Mouse (Mus musculus) heart, postnatal 0 days (tissue): ENCODE data around the gene Zfp526.

ENCODE experiments used
- CTCF ChIP-seq: IDR thresholded peaks from 2 replicates; pipeline ENCODE4 v1.5.1; 2016; ENCODE audit warnings: antibody characterized with exemption, control low read depth, low read depth
- EP300 ChIP-seq: IDR thresholded peaks from 2 replicates; pipeline ENCODE4 v1.6.1; 2016; ENCODE audit warnings: antibody characterized with exemption, low read depth

DNA sequence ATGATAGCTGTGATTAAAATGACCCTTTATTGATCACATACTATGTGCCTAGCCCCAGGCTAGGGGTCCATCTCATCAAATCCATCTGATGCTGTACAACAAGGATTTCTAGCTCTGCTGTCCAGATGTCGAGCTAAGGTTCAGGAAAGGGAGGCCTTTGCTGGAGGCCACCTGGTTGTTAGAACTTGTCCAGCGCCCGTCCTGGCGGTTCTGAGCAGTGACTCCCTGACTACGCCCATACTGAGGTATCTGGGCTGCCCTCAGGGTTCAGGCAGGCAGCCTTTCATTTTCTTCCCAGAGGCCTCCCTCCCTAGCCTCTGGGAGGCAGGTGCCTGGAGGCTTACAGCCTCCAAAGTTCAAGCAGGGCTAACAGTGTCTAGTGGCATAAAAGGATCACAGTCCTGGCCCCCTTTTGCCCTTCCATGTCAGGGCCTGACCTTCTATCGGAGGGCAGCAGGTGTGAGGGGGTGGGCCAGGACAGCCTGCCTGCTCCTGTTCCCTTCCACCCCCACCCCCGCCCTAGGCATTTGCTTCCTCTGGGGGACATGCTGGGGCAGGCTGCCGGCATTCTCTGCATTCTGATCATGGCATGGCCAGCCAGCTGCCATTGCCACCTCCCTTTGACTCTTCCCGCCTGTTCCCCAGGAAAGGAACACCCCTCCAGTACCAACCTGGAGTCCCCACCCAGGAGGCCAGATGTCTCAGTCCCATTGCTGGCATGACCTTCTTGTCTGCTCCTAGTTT lies 54.5 kb downstream of the Zfp526 start:
- TF ChIP-seq EP300 (0 out of 2 replicates have a peak, but pooled peaks have one; percentile 54), CTCF (no peak)
